Mouse (Mus musculus): ENCODE measurements around the gene Vax1. TPM values are rescaled to one million over a fixed set of nuclear protein-coding genes. Genes with fewer than 3 reads are reported as not detected.

The Vax1 gene
- polyA plus RNA-seq, 1 experiment: 0.10 TPM

DNA sequence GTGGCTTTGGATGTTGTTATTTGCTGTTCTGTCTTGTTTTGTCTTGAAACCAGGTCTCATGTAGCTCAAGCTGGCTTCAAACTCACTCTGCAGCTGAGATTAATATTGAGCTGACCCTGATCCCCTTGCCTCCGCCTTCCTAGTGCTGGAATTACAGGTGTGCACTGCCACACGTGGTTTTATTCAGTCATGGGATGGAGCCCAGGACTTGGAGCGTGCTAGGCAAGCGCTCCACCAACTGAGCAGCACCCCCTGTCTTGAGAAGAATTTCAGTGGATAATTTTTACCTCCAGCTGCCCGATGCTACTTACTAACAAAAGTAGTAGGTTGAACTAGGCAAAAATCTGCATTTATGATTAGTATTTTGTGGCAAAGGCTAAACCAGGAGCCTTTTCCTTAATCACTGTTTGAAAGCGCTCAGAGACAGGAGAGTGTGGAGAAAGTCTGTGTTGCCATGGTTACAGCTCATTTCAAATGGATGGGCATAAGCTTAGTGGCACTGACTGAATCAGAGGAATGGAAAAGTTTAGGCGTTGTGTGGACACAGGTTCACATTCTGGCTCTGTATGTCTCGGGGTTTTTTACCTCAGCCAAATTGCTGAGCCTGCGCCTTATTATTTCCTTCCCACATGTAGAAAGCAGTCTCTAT is 24.2 kb downstream of the Vax1 start:
- no peak for TF ChIP-seq GATA1 (IDR thresholded peaks at IDR 0.05; ENCODE audit: low read length)

DNA sequence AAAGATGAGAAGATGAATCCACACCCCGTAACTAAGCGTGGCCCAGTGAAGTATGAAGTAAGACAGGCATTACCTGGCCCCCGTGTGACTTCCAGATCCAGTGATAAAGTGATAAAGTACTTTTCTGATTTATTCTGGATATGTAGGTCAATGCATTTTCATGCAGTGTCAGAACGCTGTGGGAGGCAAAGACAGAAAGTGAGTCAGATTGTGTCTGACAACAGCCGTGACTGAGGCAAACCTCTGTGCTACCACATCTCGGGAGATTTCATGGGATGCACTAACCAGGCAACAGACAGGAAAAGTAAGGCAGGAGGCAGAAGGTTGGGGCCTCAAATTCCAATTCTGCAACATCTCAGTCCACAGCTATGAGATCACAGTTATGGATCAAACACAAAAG is 24.8 kb downstream of the Vax1 start:
- TF ChIP-seq GATA1 (IDR thresholded peaks at IDR 0.05; ENCODE audit: low read length): no peak

DNA sequence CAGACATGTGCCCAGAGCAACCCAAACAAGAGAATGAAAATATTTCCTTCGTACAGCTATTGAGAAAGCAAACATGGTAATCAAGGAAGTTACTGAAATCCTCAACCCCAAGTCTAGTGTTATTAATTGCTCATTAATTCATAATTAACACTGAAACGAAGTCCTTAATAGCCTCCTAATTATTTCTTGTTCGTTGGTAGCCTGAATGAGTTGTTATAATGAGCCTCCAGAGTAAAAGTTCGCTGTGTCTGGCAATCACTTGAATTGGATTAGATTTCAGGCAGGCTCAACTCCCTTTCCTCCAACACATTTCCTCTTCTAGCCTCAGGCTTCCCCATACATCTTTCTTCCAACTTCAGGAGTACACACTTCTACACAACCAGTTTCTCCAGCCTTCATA is 27.6 kb downstream of the Vax1 start:
- no peak for TF ChIP-seq GATA1 (IDR thresholded peaks at IDR 0.05; ENCODE audit: low read length)

DNA sequence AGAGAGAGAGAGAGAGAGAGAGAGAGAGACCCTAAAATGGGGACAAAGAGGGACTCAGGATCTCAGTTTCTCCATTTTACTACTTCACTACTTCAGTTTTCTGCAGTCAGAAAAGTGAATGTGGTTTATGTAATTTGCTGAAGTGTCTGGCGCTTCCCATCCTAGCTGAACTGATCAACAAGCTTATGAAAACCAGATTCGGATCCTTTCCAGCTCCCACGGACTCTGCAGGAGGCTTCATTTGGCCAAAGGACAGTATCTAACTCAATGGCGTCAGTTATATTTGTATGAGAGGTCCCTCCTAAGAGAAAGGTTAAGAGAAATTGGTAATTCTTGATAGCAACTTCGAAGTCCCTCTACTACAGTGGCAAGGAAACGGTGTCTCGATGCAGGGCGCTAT is 34.5 kb downstream of the Vax1 start:
- no peak for TF ChIP-seq GATA1 (IDR thresholded peaks at IDR 0.05; ENCODE audit: low read length)

DNA sequence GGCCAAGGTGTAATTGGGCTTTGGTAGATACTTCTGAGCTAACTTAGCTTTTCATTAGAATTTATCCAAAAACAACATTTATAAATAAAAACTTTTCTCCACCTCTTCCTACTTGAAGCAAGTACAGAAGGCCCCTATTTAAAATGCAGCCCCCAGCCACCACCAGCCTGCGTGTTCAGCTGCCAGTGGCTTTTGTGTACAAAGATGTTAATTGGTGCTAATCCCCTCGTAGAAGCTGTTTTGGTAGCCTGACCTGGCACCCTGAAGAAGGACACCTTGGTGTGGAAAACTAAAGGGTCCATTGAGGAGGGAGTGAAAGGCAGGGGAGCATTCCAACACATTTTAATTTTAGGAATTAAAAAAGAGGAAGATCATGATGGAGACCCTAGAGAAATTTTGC is 34.9 kb downstream of the Vax1 start:
- no peak for TF ChIP-seq GATA1 (IDR thresholded peaks at IDR 0.05; ENCODE audit: low read length)

DNA sequence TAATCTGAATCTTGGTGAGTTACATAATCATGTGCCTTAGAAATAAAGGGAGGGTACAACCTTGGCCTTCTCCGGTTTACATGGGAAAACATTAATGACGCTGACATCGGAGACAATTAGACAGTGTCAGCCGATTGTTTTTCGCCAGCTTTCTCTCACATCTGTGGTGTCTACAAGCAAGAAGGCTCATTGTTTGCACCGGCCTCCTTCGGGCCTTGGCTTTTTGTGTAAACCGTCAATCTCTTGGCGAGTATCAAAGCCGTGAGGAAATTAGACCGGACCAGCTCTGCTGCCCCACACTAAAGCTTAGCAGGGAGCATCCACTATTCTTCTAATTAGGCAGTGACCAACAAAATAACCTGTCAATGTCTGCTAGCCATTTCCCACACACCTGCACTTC is 36.7 kb downstream of the Vax1 start:
- no peak for TF ChIP-seq GATA1 (IDR thresholded peaks at IDR 0.05; ENCODE audit: low read length)

DNA sequence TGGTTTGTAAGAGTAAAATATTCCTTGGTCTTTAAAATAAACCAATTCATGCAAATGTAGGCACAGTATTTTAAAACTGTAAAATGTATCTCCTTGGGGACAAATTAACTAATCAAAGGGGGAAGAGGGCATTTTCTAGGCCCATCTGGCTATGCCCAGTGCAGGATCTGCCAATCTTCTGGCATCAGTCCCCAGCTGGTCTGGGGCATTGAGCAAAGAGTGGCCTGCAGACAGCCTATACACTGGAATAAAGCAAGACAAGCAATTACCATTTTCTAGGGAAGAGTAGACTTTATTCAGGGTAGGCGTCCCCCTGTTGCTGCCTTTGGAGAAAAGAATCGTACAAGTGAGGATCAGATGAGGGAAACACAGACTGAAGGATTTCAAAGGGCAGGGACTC is 40.2 kb downstream of the Vax1 start:
- TF ChIP-seq GATA1 (IDR thresholded peaks at IDR 0.05; ENCODE audit: low read length): no peak

DNA sequence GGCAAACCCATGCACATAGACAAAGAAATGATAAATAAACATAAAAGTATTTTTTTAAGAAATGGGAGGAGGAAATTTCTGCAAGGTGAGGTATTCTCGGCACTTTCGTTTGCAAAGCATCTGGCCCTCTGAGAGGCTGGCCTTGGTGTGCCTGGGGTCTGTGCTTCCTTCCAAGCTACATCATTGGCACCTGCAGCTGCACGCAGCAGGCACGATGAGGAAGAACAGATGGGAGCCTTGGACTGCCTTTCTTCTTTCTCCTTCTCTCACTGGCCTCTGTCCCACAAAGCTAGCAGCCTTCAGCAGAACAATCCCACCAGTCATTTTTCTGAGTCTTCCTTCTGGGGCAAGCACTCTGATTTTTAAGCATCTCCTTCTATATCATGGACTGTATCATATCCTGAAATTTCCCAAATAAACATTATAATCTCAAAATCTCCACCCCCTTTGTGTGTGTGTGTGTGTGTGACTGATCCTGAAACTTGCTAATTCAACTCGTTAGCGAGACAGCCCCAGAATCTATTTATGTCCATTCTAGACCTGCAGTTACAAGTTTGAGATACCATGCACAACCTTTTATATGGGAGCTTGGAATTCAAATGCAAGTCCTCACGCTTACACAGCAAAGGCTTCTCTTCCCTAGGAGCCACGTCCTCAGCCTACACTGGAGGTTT is 41.2 kb downstream of the Vax1 start:
- no peak for TF ChIP-seq GATA1 (IDR thresholded peaks at IDR 0.05; ENCODE audit: low read length)

DNA sequence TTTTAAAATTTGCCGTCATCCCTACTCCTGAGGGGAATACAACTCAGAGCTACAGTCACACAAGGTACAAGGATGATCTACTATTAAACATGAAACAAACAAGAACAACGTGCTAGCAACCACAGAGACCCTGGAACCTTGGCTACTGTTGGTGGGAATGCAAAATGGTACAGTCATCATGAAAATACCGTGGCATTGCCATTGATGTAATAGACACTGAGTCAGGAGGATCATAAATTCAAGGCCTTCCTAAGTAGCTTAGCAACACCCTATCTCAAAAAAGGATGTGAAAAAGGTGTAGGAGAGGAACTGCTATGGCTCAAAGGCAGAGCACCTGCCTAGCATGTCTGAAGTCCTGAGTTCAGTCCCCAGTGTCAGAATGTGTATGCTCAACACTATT is 42.4 kb downstream of the Vax1 start:
- no peak for TF ChIP-seq GATA1 (IDR thresholded peaks at IDR 0.05; ENCODE audit: low read length)

Other genes starting within 250 kb of the Vax1 start
- 0.19 and 0.22 TPM in 2 replicates for gene Eno4, start 226.6 kb downstream of the Vax1 start, polyA plus RNA-seq (2012)
- 0.15 TPM in 1 of 2 replicates, not detected in the other for gene Hspa12a, start 226.4 kb downstream of the Vax1 start, polyA plus RNA-seq (2012)
- gene Shtn1, start 94.0 kb downstream of the Vax1 start, polyA plus RNA-seq (2012): 0.02 TPM in 1 of 2 replicates, not detected in the other
- gene Kcnk18, start 49.2 kb upstream of the Vax1 start, polyA plus RNA-seq (2012): not detected in 2 replicates
- not detected in 2 replicates for gene Slc18a2, start 90.8 kb upstream of the Vax1 start, polyA plus RNA-seq (2012)
- 18.6 and 31.5 TPM in 2 replicates for gene Rps12-ps3, start 152.2 kb upstream of the Vax1 start, polyA plus RNA-seq (2012)
- 15.6 and 17.7 TPM in 2 replicates for gene Pdzd8, start 175.7 kb upstream of the Vax1 start, polyA plus RNA-seq (2012)

All from G1E-ER4 (cell line).